Mouse (Mus musculus) embryonic facial prominence, embryonic 13.5 days (tissue): ENCODE measurements at regions not wholly inside any gene's neighbourhood (a gene's known extent, or its start where the extent isn't known, plus 50 kb on each side); places are given as distances from the start of the nearest gene placed in this dataset.
"Not testable (repeated sequence)": the region's sequence is repeated elsewhere in the genome, so short reads cannot be mapped to it uniquely, and the experiment has no call there.

ENCODE experiments used
- ATAC-seq: fragments of 200-750 bp; cut with Nextera tagmentation; 2 replicates; pipeline ENCODE4 v1.8.0; 2017; ENCODE audit warnings: low read depth; ENCODE audit not compliant: insufficient number of reproducible peaks, insufficient read depth, low FRiP score, low TSS enrichment
- H3K27ac ChIP-seq: fragments of 300-500 bp; sonication (generic); 2 replicates; pipeline ENCODE4 v1.5.1; 2015; ENCODE audit warnings: moderate library complexity, mild to moderate bottlenecking, inconsistent platforms
- H3K27me3 ChIP-seq: fragments of 300-500 bp; sonication (generic); 2 replicates; pipeline ENCODE4 v1.6.1; 2015; ENCODE audit warnings: mild to moderate bottlenecking, inconsistent platforms
- H3K36me3 ChIP-seq: fragments of 300-500 bp; sonication (generic); 2 replicates; pipeline ENCODE4 v1.6.1; 2015; ENCODE audit warnings: mild to moderate bottlenecking, inconsistent platforms
- H3K4me1 ChIP-seq: fragments of 300-500 bp; sonication (generic); 2 replicates; pipeline ENCODE4 v1.6.1; 2015; ENCODE audit warnings: inconsistent platforms
- H3K4me2 ChIP-seq: fragments of 300-500 bp; sonication (generic); 2 replicates; pipeline ENCODE4 v1.6.1; 2015; ENCODE audit warnings: moderate library complexity, mild to moderate bottlenecking, inconsistent platforms
- H3K4me3 ChIP-seq: fragments of 300-500 bp; sonication (generic); 2 replicates; pipeline ENCODE4 v1.5.1; 2015; ENCODE audit warnings: mild to moderate bottlenecking, inconsistent platforms
- H3K9ac ChIP-seq: fragments of 300-500 bp; sonication (generic); 2 replicates; pipeline ENCODE4 v1.6.1; 2015; ENCODE audit warnings: mild to moderate bottlenecking, inconsistent platforms
- H3K9me3 ChIP-seq: fragments of 300-500 bp; sonication (generic); 2 replicates; pipeline ENCODE4 v1.6.1; 2016; ENCODE audit warnings: inconsistent platforms
- WGBS: fragments of 180-500 bp; shearing (Covaris S2); methylation state at CpG from one replicate; pipeline ENCODE4 v1.1.7; 2015; ENCODE audit warnings: mixed read lengths; 5-methylcytosine and 5-hydroxymethylcytosine counted together

DNA sequence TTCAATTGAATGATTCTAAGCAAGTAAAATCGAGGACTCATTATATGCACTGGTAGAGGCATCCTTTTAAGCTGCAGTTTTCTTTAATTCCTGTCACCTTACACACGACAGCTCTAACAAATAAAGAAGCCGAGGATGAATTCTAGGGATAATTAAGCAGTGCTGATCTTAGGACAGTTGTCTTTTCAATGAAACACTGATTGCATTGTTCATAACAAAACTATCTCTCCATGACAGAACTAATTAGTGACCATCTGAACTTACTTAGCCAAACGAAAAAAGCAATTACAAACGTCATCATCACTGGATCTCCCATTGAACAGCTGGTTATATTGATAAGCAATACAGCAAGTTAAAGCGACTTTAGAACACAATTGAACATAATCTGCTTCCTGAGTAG lies 1579.7 kb upstream of the G6pd2 start:
- H3K4me2 ChIP-seq, result no peak overlapping the region
- H3K27ac ChIP-seq, result no peak overlapping the region
- no peak overlapping the region for H3K9ac ChIP-seq
- WGBS, result 38% methylated on average over 6 of the region's 6 CpGs
- no peaks in the 10 kb centered on the region for H3K4me1 ChIP-seq
- ATAC-seq, result no peak
- H3K9me3 ChIP-seq, result no peaks in the 10 kb centered on the region
- no peak overlapping the region for H3K4me3 ChIP-seq
- H3K27me3 ChIP-seq, result no peaks in the 10 kb centered on the region
- no peaks in the 10 kb centered on the region for H3K36me3 ChIP-seq

DNA sequence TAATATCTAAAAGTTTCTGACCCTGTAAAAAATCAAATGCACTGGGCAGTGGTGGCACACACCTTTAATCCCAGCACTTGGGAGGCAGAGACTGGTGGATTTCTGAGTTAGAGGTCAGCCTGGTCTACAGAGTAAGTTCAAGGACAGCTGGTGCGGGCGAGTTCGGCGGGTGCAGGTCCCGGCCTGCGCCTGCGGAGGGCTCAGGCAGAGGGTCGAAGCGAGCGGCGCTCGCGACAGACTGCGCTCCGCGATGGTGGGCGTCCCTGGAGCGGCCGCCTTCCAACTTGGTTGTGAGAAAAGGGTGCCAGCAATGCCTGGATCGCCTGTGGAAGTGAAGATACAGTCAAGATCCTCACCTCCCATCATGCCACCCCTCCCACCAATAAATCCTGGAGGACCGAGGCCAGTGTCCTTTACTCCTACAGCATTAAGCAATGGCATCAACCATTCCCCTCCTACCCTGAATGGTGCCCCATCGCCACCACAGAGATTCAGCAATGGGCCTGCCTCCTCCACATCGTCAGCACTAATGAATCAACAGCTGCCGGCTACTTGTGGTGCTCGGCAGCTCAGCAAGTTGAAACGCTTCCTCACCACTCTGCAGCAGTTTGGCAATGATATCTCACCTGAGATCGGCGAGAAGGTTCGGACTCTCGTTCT lies 1577.3 kb upstream of the G6pd2 start:
- ATAC-seq, result not testable (repeated sequence)
- peak overlapping the region; percentile 51 for H3K4me2 ChIP-seq

DNA sequence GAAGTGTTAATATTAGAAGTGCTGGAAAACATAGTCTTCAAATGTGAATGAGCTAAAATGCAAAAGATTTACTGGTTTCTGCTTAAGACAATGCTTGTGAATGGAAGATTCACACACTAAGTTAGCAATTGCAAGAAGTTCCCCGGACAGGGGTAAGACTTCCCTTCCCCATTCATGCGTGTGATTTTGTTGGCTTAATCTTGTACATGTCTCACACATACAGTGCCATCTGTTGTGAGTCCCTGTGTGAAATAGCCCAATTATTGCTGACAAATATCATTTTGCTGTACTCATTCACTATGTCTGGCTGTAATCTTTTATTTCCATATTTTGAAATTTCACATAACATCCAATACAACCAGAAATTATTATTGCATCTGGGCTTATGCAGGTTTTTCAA lies 1564.4 kb upstream of the G6pd2 start:
- no peaks in the 10 kb centered on the region for H3K27me3 ChIP-seq
- H3K4me3 ChIP-seq, result no peak overlapping the region
- no peak overlapping the region for H3K9ac ChIP-seq
- no peaks in the 10 kb centered on the region for H3K9me3 ChIP-seq
- no peak overlapping the region for H3K4me2 ChIP-seq
- no peak overlapping the region for H3K27ac ChIP-seq
- H3K36me3 ChIP-seq, result no peaks in the 10 kb centered on the region
- 89% methylated on average over 2 of the region's 2 CpGs for WGBS
- no peaks in the 10 kb centered on the region for H3K4me1 ChIP-seq
- ATAC-seq, result no peak

More for the DNA sequence above, 1577.3 kb upstream of the G6pd2 start:
- 13% methylated on average over 30 of the region's 30 CpGs for WGBS
- not testable (repeated sequence) for H3K9ac ChIP-seq, H3K27ac ChIP-seq, H3K36me3 ChIP-seq, H3K27me3 ChIP-seq, H3K4me1 ChIP-seq, H3K9me3 ChIP-seq
- H3K4me3 ChIP-seq, result peak overlapping the region; percentile 30

DNA sequence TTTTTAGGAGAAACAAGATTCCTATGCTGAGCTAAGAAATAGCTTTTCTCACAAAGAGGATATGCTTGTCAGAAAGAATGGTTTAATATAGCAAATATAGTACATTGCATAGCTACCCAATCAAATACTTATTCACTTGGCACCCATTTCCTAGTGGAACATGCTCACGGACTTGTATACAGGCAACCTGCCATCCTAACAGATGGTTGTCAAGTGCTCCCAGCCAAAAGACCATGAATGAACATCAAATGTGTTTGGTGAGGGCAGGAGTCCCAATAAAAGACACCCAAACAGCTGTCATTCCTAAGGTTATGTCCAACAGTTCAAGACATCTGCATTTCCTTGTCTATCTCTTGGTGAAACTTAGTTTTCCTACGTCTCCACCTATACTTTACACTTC lies 1531.9 kb upstream of the G6pd2 start:
- Histone ChIP-seq H3K4me3 (no peak overlapping the region), H3K27me3 (no peaks in the 10 kb centered on the region), H3K9me3 (no peaks in the 10 kb centered on the region), H3K4me2 (no peak overlapping the region), H3K36me3 (no peaks in the 10 kb centered on the region), H3K4me1 (no peaks in the 10 kb centered on the region), H3K9ac (no peak overlapping the region), H3K27ac (no peak overlapping the region)
- no peak for ATAC-seq
- 91% methylated on average over 2 of the region's 2 CpGs for WGBS
